Mouse (Mus musculus): Measurements from ENCODE around the gene Cog4. TPM values are rescaled to one million over a fixed set of nuclear protein-coding genes. Genes with fewer than 3 reads are reported as not detected.
"Not testable (repeated sequence)": the region's sequence is repeated elsewhere in the genome, so short reads cannot be mapped to it uniquely, and the experiment has no call there.

Gene Cog4
- total RNA-seq, 2 experiments from 2014 or later = 51.7 to 61.4 TPM

GRCm38 (mm10) chr8:110820257-110820656 lies 26.1 kb upstream of the Cog4 start:
- no peak for DNase-seq (ENCODE audit: low spot score in 2 of 2)
- intact Hi-C loops (cut with DNase I) = loop anchor here (5.0 kb wide), 1 partner anchor 68 kb away; no protein-coding TSS in a partner anchor

- intact Hi-C loops (cut with DNase I) = loop anchor here (5.0 kb wide), 1 partner anchor 70 kb away; no protein-coding TSS in a partner anchor
- no peak for DNase-seq (ENCODE audit: low spot score in 2 of 2)
Observed at GRCm38 (mm10) chr8:110821960-110822359, 24.4 kb upstream of the Cog4 start.

- intact Hi-C loops (cut with DNase I) = loop anchor here (5.0 kb wide), 1 partner anchor 73 kb away; no protein-coding TSS in a partner anchor
- no peak for DNase-seq (ENCODE audit: low spot score in 2 of 2)
Observed at GRCm38 (mm10) chr8:110824861-110825260, 21.5 kb upstream of the Cog4 start.

GRCm38 (mm10) chr8:110828511-110828910 lies 17.9 kb upstream of the Cog4 start:
- DNase-seq (ENCODE audit: low spot score in 2 of 2) = no peak
- intact Hi-C loops (cut with DNase I) = no loop called here

- intact Hi-C loops (cut with DNase I) = no loop called here
- DNase-seq (ENCODE audit: low spot score in 2 of 2) = no peak
Observed at GRCm38 (mm10) chr8:110831956-110832355, 14.4 kb upstream of the Cog4 start.

GRCm38 (mm10) chr8:110842012-110842574 lies 4.3 kb upstream of the Cog4 start:
- intact Hi-C loops (cut with DNase I) = loop anchor here (10.0 kb wide), 1 partner anchor 197 kb away; no protein-coding TSS in a partner anchor
- DNase-seq (ENCODE audit: low spot score in 2 of 2) = no peak

GRCm38 (mm10) chr8:110843207-110843606 lies 3.2 kb upstream of the Cog4 start:
- no peak for DNase-seq (ENCODE audit: low spot score in 2 of 2)
- intact Hi-C loops (cut with DNase I) = loop anchor here (10.0 kb wide), 1 partner anchor 198 kb away; no protein-coding TSS in a partner anchor

- no peak for DNase-seq (ENCODE audit: low spot score in 2 of 2)
- intact Hi-C loops (cut with DNase I) = loop anchor here (10.0 kb wide), 1 partner anchor 200 kb away; no protein-coding TSS in a partner anchor
Observed at GRCm38 (mm10) chr8:110844941-110845340, 1.5 kb upstream of the Cog4 start.

- DNase-seq (ENCODE audit: low spot score in 2 of 2) = no peak
- intact Hi-C loops (cut with DNase I) = loop anchor here (2.0 to 10.0 kb wide), 2 partner anchors 91 to 201 kb away; no protein-coding TSS in a partner anchor
Observed at GRCm38 (mm10) chr8:110845821-110846404, 487 bp upstream of the Cog4 start.

GRCm38 (mm10) chr8:110847171-110847549 lies 760 bp downstream of the Cog4 start:
- intact Hi-C loops (cut with DNase I) = loop anchor here (2.0 to 10.0 kb wide), 2 partner anchors 92 to 202 kb away; no protein-coding TSS in a partner anchor
- DNase-seq (ENCODE audit: low spot score in 2 of 2) = no peak

GRCm38 (mm10) chr8:110847645-110848495 lies 1.5 kb downstream of the Cog4 start:
- intact Hi-C loops (cut with DNase I) = loop anchor here (2.0 to 10.0 kb wide), 2 partner anchors 93 to 203 kb away; no protein-coding TSS in a partner anchor
- no peak for DNase-seq (ENCODE audit: low spot score in 2 of 2)

GRCm38 (mm10) chr8:110851186-110851585 lies 4.8 kb downstream of the Cog4 start:
- intact Hi-C loops (cut with DNase I) = loop anchor here (10.0 kb wide), 1 partner anchor 134 kb away; no protein-coding TSS in a partner anchor
- DNase-seq (ENCODE audit: low spot score in 2 of 2) = no peak

GRCm38 (mm10) chr8:110856073-110856472 lies 9.7 kb downstream of the Cog4 start:
- intact Hi-C loops (cut with DNase I) = loop anchor here (10.0 kb wide), 1 partner anchor 129 kb away; no protein-coding TSS in a partner anchor
- DNase-seq (ENCODE audit: low spot score in 2 of 2) = not testable (repeated sequence)

- intact Hi-C loops (cut with DNase I) = loop anchor here (10.0 kb wide), 1 partner anchor 128 kb away; no protein-coding TSS in a partner anchor
- DNase-seq (ENCODE audit: low spot score in 2 of 2) = no peak
Observed at GRCm38 (mm10) chr8:110856760-110857461, 10.5 kb downstream of the Cog4 start.

GRCm38 (mm10) chr8:110859651-110860501 lies 13.5 kb downstream of the Cog4 start:
- intact Hi-C loops (cut with DNase I) = loop anchor here (10.0 kb wide), 1 partner anchor 125 kb away; no protein-coding TSS in a partner anchor
- DNase-seq (ENCODE audit: low spot score in 2 of 2) = no peak

GRCm38 (mm10) chr8:110861347-110862025 lies 15.1 kb downstream of the Cog4 start:
- DNase-seq (ENCODE audit: low spot score in 2 of 2); intact Hi-C loops (cut with DNase I): not testable (repeated sequence)

GRCm38 (mm10) chr8:110870501-110870900 lies 24.1 kb downstream of the Cog4 start:
- DNase-seq (ENCODE audit: low spot score in 2 of 2) = no peak
- intact Hi-C loops (cut with DNase I) = no loop called here

GRCm38 (mm10) chr8:110877862-110878261 lies 31.5 kb downstream of the Cog4 start:
- intact Hi-C loops (cut with DNase I) = no loop called here
- no peak for DNase-seq (ENCODE audit: low spot score in 2 of 2)

All from left cerebral cortex, postnatal 36 days (tissue).